12 mouse cellular contexts compared by ENCODE assay signal in the genomic region with DNA sequence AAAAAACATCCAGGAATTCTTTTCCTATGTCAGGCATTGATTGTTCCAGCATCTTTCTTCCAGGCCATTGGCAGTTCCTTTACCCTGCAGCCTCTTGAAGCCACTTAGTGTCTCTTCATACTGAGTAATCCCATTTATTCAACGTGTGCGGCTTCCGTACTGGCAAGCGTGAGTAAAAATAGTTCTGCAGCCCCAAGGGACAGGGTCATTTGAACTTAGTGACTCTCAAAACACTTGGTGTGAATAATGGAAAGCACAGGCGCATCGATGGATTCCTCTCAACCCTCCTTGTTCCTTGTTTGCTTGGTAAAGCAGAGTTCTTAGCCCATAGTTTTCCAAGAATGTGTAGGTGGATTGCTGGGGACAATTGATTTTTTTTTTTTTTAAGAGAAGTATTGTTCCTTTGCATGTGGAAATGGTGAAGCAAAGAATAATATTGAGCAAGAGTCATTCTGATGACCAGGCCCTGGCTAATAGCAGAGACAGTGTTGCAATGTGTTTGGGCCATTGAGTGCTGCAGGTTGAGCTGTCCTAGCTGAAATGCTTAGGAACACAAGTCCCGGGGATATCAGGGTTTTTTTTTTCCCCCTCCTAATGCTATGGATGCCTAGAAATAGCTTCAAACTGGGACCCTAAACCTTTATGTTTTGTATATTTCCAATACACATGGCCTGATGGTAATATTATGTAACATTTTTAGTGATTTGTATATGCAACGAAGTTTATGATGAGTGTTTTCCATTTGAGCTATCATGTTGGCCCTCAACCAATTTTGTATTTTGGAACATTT.
DNase-seq lines count a peak whose midpoint lies in the region; ATAC-seq and TF ChIP-seq lines count a peak whose summit lies in the region.
"Had no signal": no experiment of that assay in that cellular context is flagged by ENCODE, and none has a peak within 500 bp of the region (broad histone marks: within the 10 kb centered on the region; RNA-seq: fewer than 3 reads in every experiment).

No protein-coding gene starts in this region.

- no peak for ATAC-seq in liver, embryonic 13.5 days (ENCODE audit: low read depth)
- ATAC-seq in hindbrain, postnatal 0 days: no peak
- ATAC-seq: forebrain, embryonic 13.5 days; intestine, embryonic 15.5 days had no signal

- 82% methylated on average over 8 of the region's 8 CpGs for WGBS in liver, embryonic 13.5 days (ENCODE audit: insufficient replicate concordance)
- WGBS in hindbrain, postnatal 0 days: 46% methylated on average over 8 of the region's 8 CpGs

- H3K9me3 ChIP-seq in liver, embryonic 13.5 days (replicated peaks): no peaks in the 10 kb centered on the region
- H3K9me3 ChIP-seq in hindbrain, postnatal 0 days (ENCODE audit: low read length): no peaks in the 10 kb centered on the region
- H3K9me3 ChIP-seq: forebrain, embryonic 13.5 days; intestine, embryonic 15.5 days had no signal

- peak overlapping the region; percentile 79 for H3K27ac ChIP-seq in liver, embryonic 13.5 days
- H3K27ac ChIP-seq in hindbrain, postnatal 0 days: no peak overlapping the region
- H3K27ac ChIP-seq: forebrain, embryonic 13.5 days; heart, adult 2 months; intestine, embryonic 15.5 days had no signal

- TF ChIP-seq CTCF in hindbrain, postnatal 0 days (IDR thresholded peaks at IDR 0.05; ENCODE audit: low read depth): no peak

- peaks cover 84% of the 10 kb centered on the region for H3K4me1 ChIP-seq in liver, embryonic 13.5 days (replicated peaks)
- peaks cover 5% of the 10 kb centered on the region; the same call in 1 of the 2 replicates for H3K4me1 ChIP-seq in hindbrain, postnatal 0 days (ENCODE audit: insufficient read depth, low read length)
- H3K4me1 ChIP-seq: forebrain, embryonic 13.5 days; intestine, embryonic 15.5 days had no signal

- peak; percentile 22 for DNase-seq in kidney, postnatal 14 days
- DNase-seq in kidney, adult 18-20 months: no peak
- DNase-seq in NIH3T3 (ENCODE audit: low read depth): peak; percentile 44
- DNase-seq in embryo, embryonic 10.5 days (ENCODE audit: low spot score): peak; percentile 59
- no peak for DNase-seq in liver, embryonic 13.5 days
- no peak for DNase-seq in hindbrain, postnatal 0 days (ENCODE audit: low spot score)
- DNase-seq in testis, postnatal 14 days (ENCODE audit: low spot score): no peak
- DNase-seq: layer of hippocampus, adult 9-11 months; thymus, adult 2 months had no signal

- H3K4me3 ChIP-seq in liver, embryonic 13.5 days (replicated peaks): no peak overlapping the region
- H3K4me3 ChIP-seq in hindbrain, postnatal 0 days (ENCODE audit: low read length): no peak overlapping the region
- H3K4me3 ChIP-seq: forebrain, embryonic 13.5 days; heart, adult 2 months; intestine, embryonic 15.5 days had no signal

- no peaks in the 10 kb centered on the region for H3K27me3 ChIP-seq in liver, embryonic 13.5 days
- no peaks in the 10 kb centered on the region for H3K27me3 ChIP-seq in hindbrain, postnatal 0 days (ENCODE audit: insufficient read depth, low read length)
- H3K27me3 ChIP-seq: forebrain, embryonic 13.5 days; intestine, embryonic 15.5 days had no signal

- no peak overlapping the region for H3K4me2 ChIP-seq in liver, embryonic 13.5 days
- no peak overlapping the region for H3K4me2 ChIP-seq in hindbrain, postnatal 0 days (ENCODE audit: low read depth, low read length)
- H3K4me2 ChIP-seq: forebrain, embryonic 13.5 days; intestine, embryonic 15.5 days had no signal

- H3K36me3 ChIP-seq in liver, embryonic 13.5 days: peaks cover 21% of the 10 kb centered on the region
- H3K36me3 ChIP-seq in hindbrain, postnatal 0 days (ENCODE audit: insufficient read depth, low read length): no peaks in the 10 kb centered on the region
- H3K36me3 ChIP-seq: intestine, embryonic 15.5 days had no signal

- peak overlapping the region; percentile 33; the same call in 1 of the 2 replicates for H3K9ac ChIP-seq in liver, embryonic 13.5 days
- H3K9ac ChIP-seq in hindbrain, postnatal 0 days (replicated peaks; ENCODE audit: low read length): no peak overlapping the region
- H3K9ac ChIP-seq: forebrain, embryonic 13.5 days; intestine, embryonic 15.5 days had no signal

Comparison
In these comparisons a context has a peak if more than half of its experiments do, and no peak if none do; other contexts are left out.
1. DNase-seq: peak in kidney, postnatal 14 days (single experiment), NIH3T3 (single experiment) and embryo, embryonic 10.5 days (single experiment); none in kidney, adult 18-20 months (single experiment), liver, embryonic 13.5 days (single experiment), hindbrain, postnatal 0 days (single experiment) and testis, postnatal 14 days (single experiment).